Mouse (Mus musculus) spleen, adult 2 months (tissue): ENCODE measurements around the gene Krtap4-1.

ENCODE experiments used
- CTCF ChIP-seq: fragments of 200-500 bp; IDR thresholded peaks from 2 replicates; pipeline ENCODE4 v1.5.1; 2011; ENCODE audit warnings: mild to moderate bottlenecking, inconsistent platforms; ENCODE audit not compliant: insufficient read depth, insufficient read length, insufficient replicate concordance; ENCODE audit errors: extremely low read depth
- POLR2A ChIP-seq: fragments of 200-500 bp; IDR thresholded peaks from 2 replicates; pipeline ENCODE4 v1.6.1; 2011; ENCODE audit warnings: low read depth, low read length, inconsistent platforms

- no peak for TF ChIP-seq CTCF
- TF ChIP-seq POLR2A, result no peak
These were observed 42.9 kb downstream of the Krtap4-1 start for GRCm38 (mm10) chr11:99585096-99585495.
